Mouse (Mus musculus): ENCODE results near the gene Ablim1. TPM values are rescaled to one million over a fixed set of nuclear protein-coding genes. Genes with fewer than 3 reads are reported as not detected.

Ablim1 gene
- polyA plus RNA-seq, 1 experiment: 216 TPM

DNA sequence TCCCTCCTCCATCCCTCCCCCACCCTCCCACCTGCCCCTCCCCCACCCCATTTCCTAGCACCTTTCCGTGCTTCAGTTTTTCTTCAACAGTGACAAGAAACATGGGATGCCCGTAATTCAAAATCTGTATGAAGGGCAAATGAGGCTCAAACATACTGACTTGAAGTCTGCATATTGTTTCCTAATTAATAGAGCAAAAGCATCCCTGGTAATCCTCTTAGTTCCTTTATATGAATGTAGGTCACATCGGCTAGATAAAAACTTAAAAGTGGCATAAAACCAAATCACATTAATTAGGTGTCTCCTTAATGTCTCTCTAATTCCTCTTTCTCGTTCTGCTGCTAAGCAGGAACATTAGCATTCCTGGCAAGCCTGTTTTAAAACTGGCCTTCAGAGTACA, 83.7 kb downstream of the Ablim1 start:
- no peak overlapping the region for H3K4me3 ChIP-seq (ENCODE audit: control insufficient read depth, insufficient read depth, low read length)
- no peaks in the 10 kb centered on the region for H3K27me3 ChIP-seq (ENCODE audit: control insufficient read depth, insufficient read depth, low read length)
- H3K27ac ChIP-seq (ENCODE audit: control insufficient read depth, insufficient read depth, low read length): no peak overlapping the region
- H3K36me3 ChIP-seq (ENCODE audit: control insufficient read depth, insufficient read depth, low read length): no peaks in the 10 kb centered on the region
- no peak for DNase-seq
- 90% methylated on average over 4 of the region's 4 CpGs for WGBS
- H3K4me1 ChIP-seq (replicated peaks; ENCODE audit: control insufficient read depth, insufficient read depth, low read length): no peaks in the 10 kb centered on the region
- TF ChIP-seq POLR2A (IDR thresholded peaks at IDR 0.05; ENCODE audit: control insufficient read depth, extremely low read depth, insufficient read depth, low read length, poor library complexity): no peak
- no peak for TF ChIP-seq CTCF (IDR thresholded peaks at IDR 0.05; ENCODE audit: borderline replicate concordance, control insufficient read depth, extremely low read depth, insufficient read depth, low read length, poor library complexity)

DNA sequence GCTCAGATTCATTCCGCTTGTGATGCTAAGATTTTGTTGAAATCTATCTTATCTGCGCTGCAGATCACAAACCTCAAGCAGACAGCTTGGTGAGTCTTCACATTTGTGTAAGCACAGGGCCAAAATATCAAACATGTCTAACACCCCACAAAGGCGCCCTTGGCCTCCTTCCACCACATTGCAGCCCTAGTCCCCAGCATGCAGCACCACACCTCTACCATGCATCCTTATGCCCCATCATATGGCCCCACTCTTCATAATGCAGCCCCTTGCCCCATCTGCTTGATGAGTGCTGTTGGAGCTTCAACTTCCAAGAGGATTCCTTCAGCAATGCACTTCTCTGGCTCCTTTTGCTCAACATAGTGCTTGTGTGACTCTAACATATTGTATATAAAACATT, 85.6 kb downstream of the Ablim1 start:
- TF ChIP-seq CTCF (IDR thresholded peaks at IDR 0.05; ENCODE audit: borderline replicate concordance, control insufficient read depth, extremely low read depth, insufficient read depth, low read length, poor library complexity): no peak
- TF ChIP-seq POLR2A (IDR thresholded peaks at IDR 0.05; ENCODE audit: control insufficient read depth, extremely low read depth, insufficient read depth, low read length, poor library complexity): no peak
- no peak overlapping the region for H3K4me3 ChIP-seq (ENCODE audit: control insufficient read depth, insufficient read depth, low read length)
- no peaks in the 10 kb centered on the region for H3K36me3 ChIP-seq (ENCODE audit: control insufficient read depth, insufficient read depth, low read length)
- H3K27me3 ChIP-seq (ENCODE audit: control insufficient read depth, insufficient read depth, low read length): no peaks in the 10 kb centered on the region
- 85% methylated on average over 3 of the region's 3 CpGs for WGBS
- DNase-seq: no peak
- H3K4me1 ChIP-seq (replicated peaks; ENCODE audit: control insufficient read depth, insufficient read depth, low read length): no peaks in the 10 kb centered on the region
- no peak overlapping the region for H3K27ac ChIP-seq (ENCODE audit: control insufficient read depth, insufficient read depth, low read length)

DNA sequence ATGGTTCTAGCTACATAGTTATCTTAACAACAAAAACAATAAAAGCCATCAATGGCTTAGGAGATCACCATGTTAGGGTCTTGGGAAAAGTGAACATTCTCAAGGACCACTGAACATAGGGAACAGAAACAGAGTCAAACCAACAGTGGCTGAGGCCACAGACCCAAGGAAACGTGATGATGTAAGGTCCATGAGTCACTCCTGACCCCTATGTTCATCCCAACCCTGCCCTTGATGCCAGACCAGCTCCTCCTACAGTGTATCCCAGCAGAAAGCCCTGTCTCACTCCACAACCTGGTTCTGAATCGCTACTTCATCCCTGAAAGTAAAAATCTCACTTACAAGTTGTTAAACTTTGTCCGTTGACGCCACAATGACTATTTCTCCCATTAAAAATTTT, 86.1 kb downstream of the Ablim1 start:
- no peak for DNase-seq
- Histone ChIP-seq H3K27me3 (ENCODE audit: control insufficient read depth, insufficient read depth, low read length) (no peaks in the 10 kb centered on the region), H3K27ac (ENCODE audit: control insufficient read depth, insufficient read depth, low read length) (no peak overlapping the region), H3K4me1 (replicated peaks; ENCODE audit: control insufficient read depth, insufficient read depth, low read length) (no peaks in the 10 kb centered on the region), H3K4me3 (ENCODE audit: control insufficient read depth, insufficient read depth, low read length) (no peak overlapping the region), H3K36me3 (ENCODE audit: control insufficient read depth, insufficient read depth, low read length) (no peaks in the 10 kb centered on the region)
- TF ChIP-seq POLR2A (IDR thresholded peaks at IDR 0.05; ENCODE audit: control insufficient read depth, extremely low read depth, insufficient read depth, low read length, poor library complexity) (no peak), CTCF (IDR thresholded peaks at IDR 0.05; ENCODE audit: borderline replicate concordance, control insufficient read depth, extremely low read depth, insufficient read depth, low read length, poor library complexity) (no peak)
- 91% methylated on average over 4 of the region's 4 CpGs for WGBS

DNA sequence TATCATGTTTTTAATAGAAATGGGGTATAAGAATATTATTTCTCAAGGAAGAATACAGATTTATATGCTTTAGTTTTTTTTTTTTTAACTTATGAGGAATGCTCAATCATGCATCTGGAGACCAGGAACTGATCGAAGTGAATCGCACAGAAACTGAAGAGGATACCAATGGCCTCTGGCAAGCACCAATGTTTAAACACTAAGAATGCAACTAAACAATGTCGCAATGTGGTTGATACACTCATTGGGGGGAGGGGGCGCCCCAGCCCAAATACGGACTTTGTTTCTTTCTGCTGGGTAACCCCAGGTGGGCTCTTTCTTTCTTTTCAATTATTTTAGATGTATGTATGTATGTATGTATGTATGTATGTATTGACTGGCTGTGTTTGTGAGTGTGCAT, 90.3 kb downstream of the Ablim1 start:
- 97% methylated on average over 5 of the region's 5 CpGs for WGBS

DNA sequence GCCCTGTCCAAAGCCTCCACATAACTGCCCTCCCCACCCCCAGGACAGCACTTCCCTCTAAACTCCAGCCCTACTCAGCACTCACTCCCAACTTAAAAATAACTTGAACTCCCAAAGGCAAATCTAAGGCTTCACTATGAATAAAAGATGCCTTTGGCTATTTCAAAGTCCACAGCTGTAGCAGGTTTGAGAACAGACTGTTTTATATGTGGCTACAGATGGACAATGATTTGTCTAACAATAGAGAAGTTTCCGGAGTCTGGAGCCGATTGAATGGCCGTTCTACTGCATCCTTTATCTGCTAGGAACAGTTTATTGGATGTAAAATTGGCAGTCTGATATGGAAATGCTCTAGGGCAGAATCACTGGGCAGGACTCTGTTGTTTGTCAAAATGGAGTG, 91.0 kb downstream of the Ablim1 start:
- Histone ChIP-seq H3K27me3 (ENCODE audit: control insufficient read depth, insufficient read depth, low read length) (no peaks in the 10 kb centered on the region), H3K27ac (ENCODE audit: control insufficient read depth, insufficient read depth, low read length) (no peak overlapping the region), H3K36me3 (ENCODE audit: control insufficient read depth, insufficient read depth, low read length) (no peaks in the 10 kb centered on the region), H3K4me3 (ENCODE audit: control insufficient read depth, insufficient read depth, low read length) (no peak overlapping the region), H3K4me1 (replicated peaks; ENCODE audit: control insufficient read depth, insufficient read depth, low read length) (no peaks in the 10 kb centered on the region)
- no peak for DNase-seq
- TF ChIP-seq POLR2A (IDR thresholded peaks at IDR 0.05; ENCODE audit: control insufficient read depth, extremely low read depth, insufficient read depth, low read length, poor library complexity) (no peak), CTCF (IDR thresholded peaks at IDR 0.05; ENCODE audit: borderline replicate concordance, control insufficient read depth, extremely low read depth, insufficient read depth, low read length, poor library complexity) (no peak)
- 93% methylated on average over 3 of the region's 3 CpGs for WGBS

More for the DNA sequence above, 90.3 kb downstream of the Ablim1 start:
- H3K4me3 ChIP-seq (ENCODE audit: control insufficient read depth, insufficient read depth, low read length): no peak overlapping the region
- no peaks in the 10 kb centered on the region for H3K27me3 ChIP-seq (ENCODE audit: control insufficient read depth, insufficient read depth, low read length)
- TF ChIP-seq CTCF (IDR thresholded peaks at IDR 0.05; ENCODE audit: borderline replicate concordance, control insufficient read depth, extremely low read depth, insufficient read depth, low read length, poor library complexity) (no peak), POLR2A (IDR thresholded peaks at IDR 0.05; ENCODE audit: control insufficient read depth, extremely low read depth, insufficient read depth, low read length, poor library complexity) (no peak)
- no peak for DNase-seq
- no peaks in the 10 kb centered on the region for H3K36me3 ChIP-seq (ENCODE audit: control insufficient read depth, insufficient read depth, low read length)
- H3K27ac ChIP-seq (ENCODE audit: control insufficient read depth, insufficient read depth, low read length): no peak overlapping the region
- H3K4me1 ChIP-seq (replicated peaks; ENCODE audit: control insufficient read depth, insufficient read depth, low read length): no peaks in the 10 kb centered on the region

DNA sequence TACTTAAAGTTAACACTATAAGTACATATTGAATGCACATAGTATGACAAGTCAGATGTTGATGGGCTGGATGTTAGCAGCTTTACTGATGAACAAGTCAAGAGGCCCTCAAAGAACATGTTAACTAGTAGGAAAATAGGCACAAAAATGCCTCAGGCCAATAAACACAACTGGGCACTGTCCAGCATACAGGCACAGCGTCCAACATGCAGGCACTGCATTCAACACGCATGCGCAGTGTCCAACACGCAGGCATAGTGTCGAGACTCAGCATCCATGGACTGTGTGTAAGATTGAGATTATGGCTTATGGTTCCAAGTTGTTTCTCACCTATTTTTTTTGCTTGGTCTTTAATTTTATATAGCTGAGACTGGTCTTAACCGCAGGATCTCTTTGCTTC, 92.1 kb downstream of the Ablim1 start:
- Histone ChIP-seq H3K4me3 (ENCODE audit: control insufficient read depth, insufficient read depth, low read length) (no peak overlapping the region), H3K27ac (ENCODE audit: control insufficient read depth, insufficient read depth, low read length) (no peak overlapping the region)
- no peak for DNase-seq

DNA sequence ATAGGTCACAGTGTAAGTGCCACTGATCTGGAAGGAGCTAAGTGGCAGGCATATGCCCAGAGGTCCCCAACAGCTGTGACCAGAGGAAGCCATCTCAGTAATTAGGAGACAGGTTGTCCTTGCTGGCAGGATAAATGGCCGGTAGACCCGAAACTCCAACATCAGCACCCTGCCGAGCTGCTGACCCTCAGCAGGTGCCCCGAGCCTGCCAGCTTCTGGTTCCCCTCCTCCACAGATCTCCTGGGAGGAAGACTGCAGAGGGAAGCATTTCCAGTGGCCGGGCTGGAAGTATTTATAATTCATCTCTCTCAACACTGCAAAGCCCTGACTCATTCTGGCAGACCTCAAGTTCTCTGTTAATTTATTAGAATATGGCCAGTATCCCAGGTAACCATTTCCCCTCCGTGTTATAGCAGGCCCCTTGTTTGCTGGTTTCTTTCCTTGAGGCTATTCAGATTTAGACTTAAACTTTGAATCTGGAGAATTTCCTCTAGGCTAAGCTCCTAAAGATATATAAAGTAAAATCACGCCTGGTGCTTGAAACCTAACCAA, 93.0 kb downstream of the Ablim1 start:
- no peak overlapping the region for H3K27ac ChIP-seq (ENCODE audit: control insufficient read depth, insufficient read depth, low read length)
- TF ChIP-seq POLR2A (IDR thresholded peaks at IDR 0.05; ENCODE audit: control insufficient read depth, extremely low read depth, insufficient read depth, low read length, poor library complexity) (no peak), CTCF (IDR thresholded peaks at IDR 0.05; ENCODE audit: borderline replicate concordance, control insufficient read depth, extremely low read depth, insufficient read depth, low read length, poor library complexity) (no peak)

More for the DNA sequence above, 92.1 kb downstream of the Ablim1 start:
- no peaks in the 10 kb centered on the region for H3K4me1 ChIP-seq (replicated peaks; ENCODE audit: control insufficient read depth, insufficient read depth, low read length)
- no peak for TF ChIP-seq CTCF (IDR thresholded peaks at IDR 0.05; ENCODE audit: borderline replicate concordance, control insufficient read depth, extremely low read depth, insufficient read depth, low read length, poor library complexity)
- TF ChIP-seq POLR2A (IDR thresholded peaks at IDR 0.05; ENCODE audit: control insufficient read depth, extremely low read depth, insufficient read depth, low read length, poor library complexity): no peak
- 98% methylated on average over 6 of the region's 6 CpGs for WGBS
- no peaks in the 10 kb centered on the region for H3K36me3 ChIP-seq (ENCODE audit: control insufficient read depth, insufficient read depth, low read length)
- H3K27me3 ChIP-seq (ENCODE audit: control insufficient read depth, insufficient read depth, low read length): no peaks in the 10 kb centered on the region

More for the DNA sequence above, 93.0 kb downstream of the Ablim1 start:
- Histone ChIP-seq H3K4me3 (ENCODE audit: control insufficient read depth, insufficient read depth, low read length) (no peak overlapping the region), H3K36me3 (ENCODE audit: control insufficient read depth, insufficient read depth, low read length) (no peaks in the 10 kb centered on the region), H3K27me3 (ENCODE audit: control insufficient read depth, insufficient read depth, low read length) (no peaks in the 10 kb centered on the region), H3K4me1 (replicated peaks; ENCODE audit: control insufficient read depth, insufficient read depth, low read length) (no peaks in the 10 kb centered on the region)
- no peak for DNase-seq
- WGBS: 55% methylated on average over 7 of the region's 7 CpGs

All from thymus, adult 2 months (tissue).